Mouse (Mus musculus) heart, adult 9 months (tissue): Measurements from ENCODE around the gene Dhx16.
"Not testable (repeated sequence)": the region's sequence is repeated elsewhere in the genome, so short reads cannot be mapped to it uniquely, and the experiment has no call there.

ENCODE experiments used
- DNase-seq, 2 experiments: peaks; one replicate each; pipeline ENCODE4 v3.0.0; 2022; ENCODE audit warnings: low spot score in 2 of 2

The Dhx16 gene

GRCm38 (mm10) chr17:35920384-35920783 lies 40.8 kb downstream of the Dhx16 start:
- no peak for DNase-seq

GRCm38 (mm10) chr17:35920862-35921562 lies 41.4 kb downstream of the Dhx16 start:
- peak in 1 of 2 experiments; percentile 30 for DNase-seq

DNA sequence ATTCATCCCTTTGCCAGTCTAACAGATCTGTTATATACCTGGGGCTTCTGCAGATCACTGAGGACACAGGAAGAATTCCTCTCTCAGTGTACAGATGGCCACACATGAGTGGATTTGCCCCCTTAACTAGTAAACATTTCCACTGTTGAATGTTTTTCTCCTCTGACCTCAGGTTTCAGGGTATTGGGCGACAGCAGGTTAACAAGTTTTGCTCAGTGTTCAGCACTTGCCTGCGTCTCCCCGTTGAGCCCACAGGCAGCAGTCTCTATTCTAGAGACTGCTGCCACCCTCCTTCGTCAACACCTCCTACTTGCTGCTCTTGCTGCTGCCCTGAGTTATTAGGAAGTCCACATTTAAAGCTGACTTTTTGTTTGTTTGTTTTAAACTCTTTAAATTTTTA lies 42.1 kb downstream of the Dhx16 start:
- DNase-seq: no peak

- no peak for DNase-seq
Observed at GRCm38 (mm10) chr17:35922566-35922965, 42.9 kb downstream of the Dhx16 start.

- DNase-seq: no peak
Observed at GRCm38 (mm10) chr17:35923281-35923680, 43.7 kb downstream of the Dhx16 start.

GRCm38 (mm10) chr17:35927471-35927870 lies 47.9 kb downstream of the Dhx16 start:
- DNase-seq: no peak

DNA sequence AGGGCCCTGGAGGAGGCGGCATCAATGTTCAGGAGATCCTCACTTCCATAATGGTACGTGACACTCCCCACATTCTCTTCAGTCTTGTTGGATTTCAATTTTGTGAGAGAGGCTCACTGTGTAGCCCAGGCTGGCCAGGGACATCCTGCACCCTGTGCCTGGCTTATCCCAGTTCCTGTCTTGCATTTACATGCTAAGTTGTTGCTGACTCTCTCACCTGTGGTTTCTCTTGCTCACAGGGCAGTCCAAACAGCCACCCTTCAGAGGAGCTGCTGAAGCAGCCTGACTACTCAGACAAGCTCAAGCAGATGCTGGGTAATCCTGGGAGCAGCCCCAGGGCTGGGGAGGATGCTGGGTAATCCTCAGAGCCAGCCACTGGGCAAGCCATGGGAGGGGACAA lies 49.9 kb downstream of the Dhx16 start:
- no peak for DNase-seq

DNA sequence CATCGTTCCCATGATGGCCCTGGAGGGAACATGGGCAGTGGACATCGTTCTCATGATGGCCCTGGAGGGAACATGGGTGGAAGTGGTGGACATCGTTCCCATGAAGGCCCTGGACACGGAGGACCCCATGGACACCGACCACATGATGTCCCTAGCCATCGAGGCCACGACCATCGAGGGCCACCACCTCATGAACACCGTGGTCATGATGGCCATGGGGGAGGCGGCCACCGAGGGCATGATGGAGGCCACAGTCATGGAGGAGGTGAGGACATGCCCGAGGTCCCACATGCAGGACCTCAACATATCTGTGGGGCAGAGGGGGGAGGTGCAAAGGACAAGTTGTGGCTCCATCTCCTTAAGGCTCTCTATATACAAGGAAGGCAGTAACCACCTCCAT lies 51.0 kb downstream of the Dhx16 start:
- DNase-seq: no peak

- DNase-seq: no peak
Observed at GRCm38 (mm10) chr17:35932608-35933007, 53.0 kb downstream of the Dhx16 start.

- DNase-seq: not testable (repeated sequence)
Observed at GRCm38 (mm10) chr17:35935763-35936162, 56.1 kb downstream of the Dhx16 start.

GRCm38 (mm10) chr17:35937700-35938348 lies 58.2 kb downstream of the Dhx16 start:
- DNase-seq: peak in 1 of 2 experiments; percentile 46

- no peak for DNase-seq
Observed at GRCm38 (mm10) chr17:35939108-35939507, 59.5 kb downstream of the Dhx16 start.

GRCm38 (mm10) chr17:35939941-35940340 lies 60.3 kb downstream of the Dhx16 start:
- no peak for DNase-seq
